Mouse (Mus musculus) granulocyte monocyte progenitor cell, adult 5-6 weeks (primary cell): Measurements from ENCODE around the gene Ramac. TPM values are rescaled to one million over a fixed set of nuclear protein-coding genes. Genes with fewer than 3 reads are reported as not detected.

Experiments
- ATAC-seq: replicated peaks from 2 replicates; pipeline ENCODE4 v1.8.0; 2016; ENCODE audit warnings: mild to moderate bottlenecking, moderate TSS enrichment, inconsistent platforms; ENCODE audit not compliant: poor library complexity, severe bottlenecking
- total RNA-seq, 2 experiments: library from RNA; stranded (forward) in 1 of 2; stranded (reverse) in 1 of 2; fragments of 200-712, 200-1000 nt in 1 of 2; fragments of >200 nt in 1 of 2; fragmentation: Nextera tagmentation in 1 of 2; gene quantifications; 2 replicates each; pipeline ENCODE4 v1.2.3; 2014 to 2017

The Ramac gene
- total RNA-seq (2014; fragmentation: Nextera tagmentation) (63.3 and 65.3 TPM in 2 replicates), total RNA-seq (2017) (88.6 and 89.8 TPM in 2 replicates)

GRCm38 (mm10) chr7:81762180-81763109, at the start of gene Ramac:
Gene Ramac, plus strand, starts transcription at chr7:81762925.
- ATAC-seq, result peak; percentile 89

GRCm38 (mm10) chr7:81718657-81719056, 44.1 kb upstream of the Ramac start:
- ATAC-seq, result no peak

GRCm38 (mm10) chr7:81719216-81719661, 43.5 kb upstream of the Ramac start:
- no peak for ATAC-seq

- ATAC-seq, result no peak
These were observed 41.5 kb upstream of the Ramac start for GRCm38 (mm10) chr7:81721271-81721670.

- ATAC-seq, result no peak
These were observed 38.9 kb upstream of the Ramac start for GRCm38 (mm10) chr7:81723851-81724250.

- peak; percentile 59 for ATAC-seq
These were observed 36.6 kb upstream of the Ramac start for GRCm38 (mm10) chr7:81725986-81726727.

GRCm38 (mm10) chr7:81726728-81727005, 36.1 kb upstream of the Ramac start:
- no peak for ATAC-seq

- ATAC-seq, result peak; percentile 67
These were observed 35.0 kb upstream of the Ramac start for GRCm38 (mm10) chr7:81727716-81728115.

- ATAC-seq, result no peak
These were observed 32.9 kb upstream of the Ramac start for GRCm38 (mm10) chr7:81729787-81730186.

- no peak for ATAC-seq
These were observed 31.5 kb upstream of the Ramac start for GRCm38 (mm10) chr7:81731181-81731651.

- peak; percentile 65 for ATAC-seq
These were observed 30.3 kb upstream of the Ramac start for GRCm38 (mm10) chr7:81732183-81733089.

GRCm38 (mm10) chr7:81735300-81736048, 27.3 kb upstream of the Ramac start:
- no peak for ATAC-seq

GRCm38 (mm10) chr7:81738720-81739385, 23.9 kb upstream of the Ramac start:
- no peak for ATAC-seq

- no peak for ATAC-seq
These were observed 22.7 kb upstream of the Ramac start for GRCm38 (mm10) chr7:81740010-81740409.

GRCm38 (mm10) chr7:81744145-81744544, 18.6 kb upstream of the Ramac start:
- ATAC-seq, result peak; percentile 50; the same call in 1 of the 2 replicates

GRCm38 (mm10) chr7:81747956-81748355, 14.8 kb upstream of the Ramac start:
- no peak for ATAC-seq

- ATAC-seq, result peak; percentile 71
These were observed 553 bp downstream of the Ramac start for GRCm38 (mm10) chr7:81763110-81763845.
